Mouse (Mus musculus) embryonic stem cell, embryonic (primary cell): ENCODE measurements around the gene Luzp2.
"Not testable (repeated sequence)": the region's sequence is repeated elsewhere in the genome, so short reads cannot be mapped to it uniquely, and the experiment has no call there.

Source experiments
- CTCF ChIA-PET, 4 experiments: fragments of 300-600 bp in 2 of 4; fragments of 350-600 bp in 2 of 4; sonication (Branson Sonifier 250); formaldehyde crosslinking; loops; one replicate each; lab custom pipeline; 2022; ENCODE audit warnings: inconsistent platforms in 2 of 4; lab: Charles Lee
- POLR2A ChIA-PET, 4 experiments: fragments of 300-600 bp in 2 of 4; fragments of 350-600 bp in 2 of 4; sonication (Branson Sonifier 250); formaldehyde crosslinking; loops; one replicate each; lab custom pipeline; 2022; ENCODE audit warnings: antibody characterized with exemption in 4 of 4, inconsistent platforms in 1 of 4; lab: Charles Lee

The Luzp2 gene

DNA sequence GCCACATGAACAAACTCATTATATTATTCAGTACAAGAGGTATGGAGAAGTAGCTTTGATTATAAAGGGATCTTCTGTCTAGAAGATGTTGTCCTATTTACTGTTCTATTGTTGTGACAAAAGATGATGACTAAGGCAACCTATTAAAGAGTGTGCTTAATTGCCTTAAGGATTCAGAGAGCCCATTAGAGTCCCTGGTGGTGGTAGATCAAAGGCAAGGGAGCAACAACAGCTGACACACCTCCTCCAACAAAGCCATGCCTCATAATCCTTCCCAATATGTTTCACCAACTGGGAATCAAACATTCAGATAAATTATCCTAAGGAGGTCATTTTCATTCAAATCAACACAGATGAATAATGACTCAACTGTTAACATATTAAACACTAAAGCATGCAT is 142.1 kb downstream of the Luzp2 start:
- ChIA-PET CTCF (no interaction called here), POLR2A (no interaction called here)

- POLR2A ChIA-PET: no interaction called here
- CTCF ChIA-PET: no interaction called here
These were observed 145.3 kb downstream of the Luzp2 start for GRCm38 (mm10) chr7:54980585-54980984.

DNA sequence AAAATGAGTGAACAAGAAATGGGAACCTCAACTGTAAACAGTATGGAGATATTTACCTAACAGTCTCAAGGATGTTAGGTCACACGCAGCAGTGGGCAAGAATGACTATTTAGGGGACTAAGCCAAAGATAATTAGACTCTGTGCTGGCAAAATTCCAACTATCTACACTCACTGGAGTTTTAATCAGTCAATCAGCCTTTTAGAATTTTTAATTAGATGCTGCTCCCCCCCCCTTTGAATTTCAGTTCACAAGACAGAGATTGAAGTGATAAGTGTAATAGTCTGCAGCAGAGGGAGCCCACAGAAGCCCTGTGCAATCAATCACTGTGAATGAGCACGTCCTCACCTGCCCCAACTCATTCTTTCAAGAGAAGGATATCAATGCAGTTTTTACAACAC is 165.1 kb downstream of the Luzp2 start:
- POLR2A ChIA-PET: no interaction called here
- CTCF ChIA-PET: no interaction called here

- ChIA-PET CTCF (interaction anchor here in 1 of 4 experiments (0.7 kb wide), 1 partner anchor 50 kb away, joined by 10 read pairs; no protein-coding TSS in a partner anchor), POLR2A (no interaction called here)
These were observed 174.0 kb downstream of the Luzp2 start for GRCm38 (mm10) chr7:55009173-55009771.

DNA sequence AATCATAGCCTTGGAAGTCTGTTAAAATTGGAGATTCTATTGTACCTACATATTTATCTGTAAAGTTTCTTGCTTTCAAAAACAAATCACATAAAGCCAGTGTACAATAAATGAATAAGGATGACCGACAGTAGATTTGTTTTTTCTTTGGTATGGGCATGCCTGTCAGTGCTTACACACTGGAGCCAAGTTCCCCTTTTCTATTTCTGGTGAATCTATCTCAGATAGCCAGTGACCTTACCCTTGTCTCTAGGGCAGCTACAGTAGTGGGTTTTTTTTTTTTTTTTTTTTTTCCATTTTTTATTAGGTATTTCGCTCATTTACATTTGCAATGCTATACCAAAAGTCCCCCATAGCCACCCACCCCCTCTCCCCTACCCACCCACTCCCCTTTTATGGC is 298.6 kb downstream of the Luzp2 start:
- POLR2A ChIA-PET, CTCF ChIA-PET: not testable (repeated sequence)

DNA sequence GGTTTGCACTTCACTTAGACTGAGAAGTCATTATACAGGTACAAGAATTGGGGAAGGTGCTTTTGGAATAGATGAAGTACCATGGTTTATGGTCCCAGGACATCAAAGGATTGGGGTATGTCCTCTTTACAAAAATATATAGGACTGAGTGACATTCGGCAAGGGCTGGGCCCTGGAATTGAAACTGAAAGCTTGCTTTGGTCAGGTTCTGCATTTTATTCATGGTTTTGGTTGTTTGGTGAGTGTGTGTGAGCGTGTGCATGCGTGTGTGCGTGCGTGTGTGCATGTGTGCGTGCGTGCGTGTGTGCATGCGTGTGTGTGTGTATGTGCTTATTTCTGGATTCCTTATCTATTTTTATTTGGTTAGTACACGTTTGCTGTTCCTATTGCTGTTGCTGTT is 353.6 kb downstream of the Luzp2 start:
- ChIA-PET POLR2A (no interaction called here), CTCF (no interaction called here)

DNA sequence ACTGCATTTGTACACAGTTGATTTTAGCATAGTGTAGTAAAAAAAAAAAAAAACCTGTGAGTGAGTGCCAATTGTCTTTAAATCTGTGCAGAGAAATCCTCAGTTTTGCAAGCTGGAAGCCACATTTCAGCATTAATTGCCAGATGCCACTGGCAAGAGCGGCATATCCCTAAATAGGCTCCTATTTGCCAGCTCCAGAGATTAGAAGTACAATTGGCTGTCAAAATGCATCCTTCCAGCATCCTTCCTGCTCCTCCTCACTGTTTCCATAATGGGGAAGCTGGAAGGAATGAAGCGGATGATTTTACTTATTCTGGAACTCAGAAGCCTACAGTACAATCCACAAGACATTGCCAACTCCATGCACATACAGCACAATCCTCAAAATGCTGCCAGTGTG is 354.2 kb downstream of the Luzp2 start:
- ChIA-PET CTCF (no interaction called here), POLR2A (no interaction called here)

- ChIA-PET CTCF (no interaction called here), POLR2A (no interaction called here)
These were observed 355.4 kb downstream of the Luzp2 start for GRCm38 (mm10) chr7:55190655-55191054.

- CTCF ChIA-PET: no interaction called here
- POLR2A ChIA-PET: no interaction called here
These were observed 363.5 kb downstream of the Luzp2 start for GRCm38 (mm10) chr7:55198806-55199205.

DNA sequence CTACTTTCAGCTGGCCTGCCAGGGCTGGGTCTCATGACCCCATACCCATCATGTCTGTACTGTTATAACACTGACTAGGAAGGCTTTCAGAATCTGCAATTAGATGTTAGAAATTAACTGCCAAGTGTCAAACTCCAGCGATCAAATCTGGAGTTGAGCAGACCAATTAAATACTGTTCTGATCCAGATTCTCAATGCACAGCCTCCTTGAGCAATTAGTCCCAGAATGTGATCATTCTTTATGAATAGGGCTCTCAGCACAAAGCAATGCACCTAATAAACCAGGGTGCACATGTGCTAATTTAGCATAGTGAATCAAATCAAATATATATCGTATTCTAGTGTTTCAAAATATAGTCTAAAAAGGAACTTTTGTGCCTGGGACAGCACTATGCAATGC is 387.7 kb downstream of the Luzp2 start:
- ChIA-PET CTCF (no interaction called here), POLR2A (no interaction called here)

GRCm38 (mm10) chr7:55229407-55229806 is 394.1 kb downstream of the Luzp2 start:
- ChIA-PET POLR2A (no interaction called here), CTCF (no interaction called here)
